Mouse (Mus musculus): Measurements from ENCODE around the gene Pde4d.

- no peak for TF ChIP-seq POLR2A (IDR thresholded peaks at IDR 0.05; ENCODE audit: borderline replicate concordance, insufficient read depth, low read length)
- TF ChIP-seq CTCF (IDR thresholded peaks at IDR 0.05; ENCODE audit: borderline replicate concordance, insufficient read depth, low read depth, low read length), result no peak
Measured at GRCm38 (mm10) chr13:108498247-108498743, 48.5 kb downstream of the Pde4d start.
